Mouse (Mus musculus) cortical plate, adult 2 months (tissue): ENCODE results near the gene Gnb3.

ENCODE experiments used
- CTCF ChIP-seq: fragments of 200-500 bp; IDR thresholded peaks from 2 replicates; pipeline ENCODE4 v1.5.1; 2011; ENCODE audit warnings: mild to moderate bottlenecking, control low read depth, low read length; ENCODE audit not compliant: insufficient read depth; ENCODE audit errors: extremely low read depth
- POLR2A ChIP-seq: fragments of 200-500 bp; IDR thresholded peaks from 2 replicates; pipeline ENCODE4 v1.6.1; 2011; ENCODE audit warnings: mild to moderate bottlenecking, low read length, control low read depth; ENCODE audit not compliant: insufficient read depth; ENCODE audit errors: extremely low read depth

DNA sequence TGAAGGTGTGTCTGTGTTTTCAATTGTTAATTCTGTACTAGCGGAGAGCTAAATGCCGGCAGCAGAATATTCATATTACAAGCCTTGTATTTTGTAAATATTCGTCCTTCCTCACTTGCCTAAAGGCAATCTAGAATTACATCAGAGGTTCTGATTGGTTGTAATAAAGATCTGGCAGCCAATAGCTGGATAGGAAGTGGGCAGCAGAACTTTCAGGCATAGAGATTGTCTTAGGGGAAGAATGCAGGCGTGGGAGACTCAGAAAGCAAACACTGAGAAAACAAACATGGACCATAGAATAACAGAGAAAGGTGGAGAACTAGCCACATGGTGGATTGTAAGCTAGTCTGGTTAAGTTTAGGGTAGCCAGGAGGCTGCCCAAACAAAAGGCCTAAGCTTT lies 50.0 kb downstream of the Gnb3 start:
- TF ChIP-seq CTCF (no peak), POLR2A (no peak)
